In the genomic region with DNA sequence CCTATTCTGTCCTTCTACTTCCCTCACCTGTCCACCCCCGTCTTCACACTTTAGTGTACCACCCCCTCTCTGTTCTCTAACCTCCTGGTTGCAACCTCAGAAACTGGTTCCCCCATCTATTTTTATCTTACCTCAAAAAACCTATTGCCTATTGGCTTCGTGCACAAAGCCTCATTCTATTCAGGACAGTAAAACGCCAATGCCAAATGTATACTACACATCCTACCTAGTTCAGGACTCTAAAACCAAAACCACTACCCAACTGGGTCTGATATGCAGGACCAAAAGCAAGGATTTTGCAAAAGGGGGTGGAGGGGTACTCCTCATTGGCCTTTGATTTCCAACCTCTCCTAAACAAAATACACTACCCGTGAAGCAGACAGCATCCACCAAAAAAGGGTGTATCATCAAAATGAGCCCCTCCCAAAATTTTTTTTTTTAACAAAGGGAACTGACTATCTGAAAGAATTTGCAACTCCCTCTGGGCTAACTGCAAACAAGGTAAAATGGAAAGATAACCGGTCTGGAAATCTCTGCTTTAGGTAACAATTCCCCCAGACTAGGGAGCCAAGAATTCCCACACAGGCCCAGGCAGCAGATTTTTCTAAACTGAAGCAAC, we compare ENCODE assay signal across 8 mouse cellular contexts. TPM values are rescaled to one million over a fixed set of nuclear protein-coding genes. Genes with fewer than 3 reads are reported as not detected.
DNase-seq lines count a peak whose midpoint lies in the region; ATAC-seq and TF ChIP-seq lines count a peak whose summit lies in the region.

No protein-coding gene starts in this region.

- WGBS in kidney, postnatal 0 days, result 33% methylated on average over 5 of the region's 5 CpGs
- 41% methylated on average over 5 of the region's 5 CpGs for WGBS in hindbrain, embryonic 15.5 days
- 37% methylated on average over 5 of the region's 5 CpGs for WGBS in midbrain, postnatal 0 days

- no peak for TF ChIP-seq POLR2A in cortical plate, adult 2 months (IDR thresholded peaks at IDR 0.05; ENCODE audit: extremely low read depth, insufficient read depth, low read length)

- H3K36me3 ChIP-seq in kidney, postnatal 0 days (ENCODE audit: insufficient read depth, low read length), result peaks cover 1% of the 10 kb centered on the region; the same call in 1 of the 2 replicates
- no peaks in the 10 kb centered on the region for H3K36me3 ChIP-seq in hindbrain, embryonic 15.5 days
- no peaks in the 10 kb centered on the region for H3K36me3 ChIP-seq in midbrain, postnatal 0 days (ENCODE audit: insufficient read depth, low read length)

- H3K9me3 ChIP-seq in kidney, postnatal 0 days (replicated peaks; ENCODE audit: low read length), result no peaks in the 10 kb centered on the region
- H3K9me3 ChIP-seq in hindbrain, embryonic 15.5 days, result no peaks in the 10 kb centered on the region
- no peaks in the 10 kb centered on the region for H3K9me3 ChIP-seq in midbrain, postnatal 0 days (ENCODE audit: low read length)

- H3K9ac ChIP-seq in kidney, postnatal 0 days (ENCODE audit: low read depth, low read length), result peak overlapping the region; percentile 77
- H3K9ac ChIP-seq in hindbrain, embryonic 15.5 days, result peak overlapping the region; percentile 76
- H3K9ac ChIP-seq in midbrain, postnatal 0 days (replicated peaks; ENCODE audit: low read length, poor library complexity, severe bottlenecking), result peak overlapping the region; percentile 91

- no peaks in the 10 kb centered on the region for H3K27me3 ChIP-seq in kidney, postnatal 0 days (ENCODE audit: insufficient read depth, low read length)
- H3K27me3 ChIP-seq in hindbrain, embryonic 15.5 days, result no peaks in the 10 kb centered on the region
- no peaks in the 10 kb centered on the region for H3K27me3 ChIP-seq in midbrain, postnatal 0 days (ENCODE audit: insufficient read depth, low read length)

- no peak for ATAC-seq in kidney, postnatal 0 days (replicated peaks; ENCODE audit: low FRiP score, low read depth)
- ATAC-seq in hindbrain, embryonic 15.5 days (ENCODE audit: low FRiP score, low read depth), result no peak
- no peak for ATAC-seq in midbrain, postnatal 0 days (ENCODE audit: low FRiP score)

- peak overlapping the region; percentile 60 for H3K4me2 ChIP-seq in kidney, postnatal 0 days (ENCODE audit: low read length)
- peak overlapping the region; percentile 77 for H3K4me2 ChIP-seq in hindbrain, embryonic 15.5 days
- H3K4me2 ChIP-seq in midbrain, postnatal 0 days (ENCODE audit: low read depth, low read length, poor library complexity, severe bottlenecking), result peak overlapping the region; percentile 73

- H3K4me3 ChIP-seq in kidney, postnatal 0 days (replicated peaks; ENCODE audit: low read depth, low read length), result peak overlapping the region; percentile 69
- H3K4me3 ChIP-seq in cortical plate, adult 2 months (ENCODE audit: insufficient read depth, low read length), result peak overlapping the region; percentile 67
- peak overlapping the region; percentile 74 for H3K4me3 ChIP-seq in hindbrain, embryonic 15.5 days
- peak overlapping the region; percentile 88 for H3K4me3 ChIP-seq in midbrain, postnatal 0 days (ENCODE audit: low read depth, low read length)

- no peak for DNase-seq in kidney, postnatal 0 days (ENCODE audit: low spot score)
- no peak for DNase-seq in kidney, adult 8-10 months
- no peak for DNase-seq in midbrain, postnatal 0 days (ENCODE audit: low spot score)
- DNase-seq in adrenal gland, postnatal 14 days, result no peak
- no peak for DNase-seq in gastrocnemius, postnatal 25 days
- DNase-seq in adrenal gland, adult 2 months, result no peak

- no peak for TF ChIP-seq CTCF in kidney, postnatal 0 days (IDR thresholded peaks at IDR 0.05; ENCODE audit: low read depth)
- TF ChIP-seq CTCF in cortical plate, adult 2 months (IDR thresholded peaks at IDR 0.05; ENCODE audit: extremely low read depth, insufficient read depth, low read length), result no peak
- no peak for TF ChIP-seq CTCF in midbrain, postnatal 0 days (IDR thresholded peaks at IDR 0.05)

- H3K27ac ChIP-seq in kidney, postnatal 0 days, result no peak overlapping the region
- H3K27ac ChIP-seq in cortical plate, adult 2 months (ENCODE audit: insufficient read depth, low read length), result no peak overlapping the region
- H3K27ac ChIP-seq in hindbrain, embryonic 15.5 days (replicated peaks), result peak overlapping the region; percentile 90; the same call in 1 of the 2 replicates
- H3K27ac ChIP-seq in midbrain, postnatal 0 days (ENCODE audit: low read depth, low read length), result peak overlapping the region; percentile 90; the same call in 1 of the 2 replicates

- H3K4me1 ChIP-seq in kidney, postnatal 0 days (replicated peaks; ENCODE audit: insufficient read depth, low read length), result peaks cover 22% of the 10 kb centered on the region
- peaks cover 5% of the 10 kb centered on the region; the same call in 1 of the 2 replicates for H3K4me1 ChIP-seq in cortical plate, adult 2 months (ENCODE audit: control insufficient read depth, insufficient read depth, low read length)
- H3K4me1 ChIP-seq in hindbrain, embryonic 15.5 days (replicated peaks), result peaks cover 31% of the 10 kb centered on the region
- H3K4me1 ChIP-seq in midbrain, postnatal 0 days (ENCODE audit: insufficient read depth, low read length), result peaks cover 8% of the 10 kb centered on the region; the same call in 1 of the 2 replicates

RNA-seq across cellular contexts. Expression of gene S100pbp, which starts 1.4 kb away (rescaled TPM):
- polyA plus RNA-seq in kidney, postnatal 0 days (2015; fragmentation: Nextera tagmentation; extraction: Ambion mirVana), result 14.5 and 15.6 TPM in 2 replicates
- 24.3 and 24.4 TPM in 2 replicates for polyA plus RNA-seq in cortical plate, adult 2 months (2012; rRNA removed)
- polyA plus RNA-seq in hindbrain, embryonic 15.5 days (2015; fragmentation: Nextera tagmentation; extraction: Ambion mirVana), result 19.6 and 20.5 TPM in 2 replicates
- 49.6 and 59.5 TPM in 2 replicates for total RNA-seq in midbrain, postnatal 0 days (2014; rRNA removed)
- 20.7 and 24.2 TPM in 2 replicates for polyA plus RNA-seq in midbrain, postnatal 0 days (2015; fragmentation: Nextera tagmentation; extraction: Ambion mirVana)
- 24.5 and 30.0 TPM in 2 replicates for total RNA-seq in adrenal gland, postnatal 14 days (2021)
- total RNA-seq in gastrocnemius, postnatal 25 days (2021), result 1 to 10 TPM; 3.5 to 4.0 TPM
- 10 to 100 TPM; 21.1 to 21.4 TPM for total RNA-seq in adrenal gland, adult 2 months (2021)
- 6.4 and 7.5 TPM in 2 replicates for polyA plus RNA-seq in adrenal gland, adult 2 months (2012; rRNA removed)

RNA-seq across cellular contexts. Expression of gene Yars, which starts 1.4 kb away (rescaled TPM):
- polyA plus RNA-seq in kidney, postnatal 0 days (2015; fragmentation: Nextera tagmentation; extraction: Ambion mirVana), result 48.9 and 55.9 TPM in 2 replicates
- 76.3 and 79.9 TPM in 2 replicates for polyA plus RNA-seq in cortical plate, adult 2 months (2012; rRNA removed)
- polyA plus RNA-seq in hindbrain, embryonic 15.5 days (2015; fragmentation: Nextera tagmentation; extraction: Ambion mirVana), result 102 and 111 TPM in 2 replicates
- total RNA-seq in midbrain, postnatal 0 days (2014; rRNA removed), result 66.8 and 81.9 TPM in 2 replicates
- 107 and 111 TPM in 2 replicates for polyA plus RNA-seq in midbrain, postnatal 0 days (2015; fragmentation: Nextera tagmentation; extraction: Ambion mirVana)
- 72.1 and 85.5 TPM in 2 replicates for total RNA-seq in adrenal gland, postnatal 14 days (2021)
- total RNA-seq in gastrocnemius, postnatal 25 days (2021), result 10 to 100 TPM; 31.7 to 34.2 TPM
- 10 to 100 TPM; 84.8 to 98.6 TPM for total RNA-seq in adrenal gland, adult 2 months (2021)
- 7.2 and 11.2 TPM in 2 replicates for polyA plus RNA-seq in adrenal gland, adult 2 months (2012; rRNA removed)

RNA-seq across cellular contexts. Expression of gene Fndc5, which starts 51.4 kb away (rescaled TPM):
- polyA plus RNA-seq in kidney, postnatal 0 days (2015; fragmentation: Nextera tagmentation; extraction: Ambion mirVana), result 5.9 and 6.3 TPM in 2 replicates
- 72.0 and 76.5 TPM in 2 replicates for polyA plus RNA-seq in cortical plate, adult 2 months (2012; rRNA removed)
- polyA plus RNA-seq in hindbrain, embryonic 15.5 days (2015; fragmentation: Nextera tagmentation; extraction: Ambion mirVana), result 12.5 and 15.0 TPM in 2 replicates
- 22.5 and 36.3 TPM in 2 replicates for total RNA-seq in midbrain, postnatal 0 days (2014; rRNA removed)
- 14.6 and 16.1 TPM in 2 replicates for polyA plus RNA-seq in midbrain, postnatal 0 days (2015; fragmentation: Nextera tagmentation; extraction: Ambion mirVana)
- total RNA-seq in adrenal gland, postnatal 14 days (2021), result 13.1 and 18.0 TPM in 2 replicates
- total RNA-seq in gastrocnemius, postnatal 25 days (2021), result 10 to 100 TPM; 71.5 to 93.0 TPM
- total RNA-seq in adrenal gland, adult 2 months (2021), result 1 to 10 TPM; 3.1 to 7.4 TPM
- polyA plus RNA-seq in adrenal gland, adult 2 months (2012; rRNA removed), result 2.6 and 5.7 TPM in 2 replicates

Comparison
In these comparisons a context has a peak if more than half of its experiments do, and no peak if none do; other contexts are left out.
1. H3K27ac ChIP-seq: peak in hindbrain, embryonic 15.5 days (single experiment) and midbrain, postnatal 0 days (single experiment); none in kidney, postnatal 0 days (single experiment) and cortical plate, adult 2 months (single experiment).
2. Peak in every context shown above with its lines, with median percentiles within 50 percentile points of each other: H3K4me2 ChIP-seq, H3K4me3 ChIP-seq and H3K9ac ChIP-seq.